Mouse (Mus musculus) liver, adult 2 months (tissue): Measurements from ENCODE around the gene Mfsd4b1. TPM values are rescaled to one million over a fixed set of nuclear protein-coding genes. Genes with fewer than 3 reads are reported as not detected.
A peak's percentile ranks its signal among the peaks of the same experiment; 100 is the strongest.

Experiments
- DNase-seq: peaks from one replicate; pipeline ENCODE4 v3.0.0-alpha.2; 2011; ENCODE audit warnings: low read depth, low spot score; ENCODE audit errors: extremely low read depth
- H3K27ac ChIP-seq: fragments of 200-500 bp; replicated peaks from 2 replicates; pipeline ENCODE4 v1.5.1; 2012; ENCODE audit warnings: low read depth, mild to moderate bottlenecking, control low read depth, inconsistent platforms, low read length; ENCODE audit not compliant: insufficient read depth
- H3K27me3 ChIP-seq: fragments of 200-500 bp; 2 replicates; pipeline ENCODE4 v1.6.1; 2012; ENCODE audit warnings: mild to moderate bottlenecking, moderate library complexity, low read length, inconsistent platforms; ENCODE audit not compliant: control insufficient read depth, insufficient read depth
- H3K36me3 ChIP-seq: fragments of 200-500 bp; 2 replicates; pipeline ENCODE4 v1.6.1; 2012; ENCODE audit warnings: low read length, inconsistent platforms; ENCODE audit not compliant: control insufficient read depth, insufficient read depth
- H3K4me1 ChIP-seq: fragments of 200-500 bp; 2 replicates; pipeline ENCODE4 v1.6.1; 2011; ENCODE audit warnings: low read length; ENCODE audit not compliant: control insufficient read depth, insufficient read depth
- H3K4me3 ChIP-seq: fragments of 200-500 bp; 2 replicates; pipeline ENCODE4 v1.5.1; 2011; ENCODE audit warnings: low read depth, mild to moderate bottlenecking, control low read depth, low read length, moderate library complexity; ENCODE audit not compliant: insufficient read depth
- H3K79me2 ChIP-seq: fragments of 200-500 bp; 2 replicates; pipeline ENCODE4 v1.6.1; 2012; ENCODE audit warnings: inconsistent platforms, mild to moderate bottlenecking, low read length, moderate library complexity; ENCODE audit not compliant: control insufficient read depth, insufficient read depth
- H3K9ac ChIP-seq: fragments of 200-500 bp; 2 replicates; pipeline ENCODE4 v1.6.1; 2012; ENCODE audit warnings: low read depth, mild to moderate bottlenecking, control low read depth, inconsistent platforms, low read length
- CTCF ChIP-seq: fragments of 200-500 bp; IDR thresholded peaks from 2 replicates; pipeline ENCODE4 v1.5.1; 2011; ENCODE audit warnings: low read depth, low read length, control low read depth
- POLR2A ChIP-seq: fragments of 200-500 bp; IDR thresholded peaks from 2 replicates; pipeline ENCODE4 v1.6.1; 2011; ENCODE audit warnings: low read length, control low read depth; ENCODE audit not compliant: insufficient read depth; ENCODE audit errors: extremely low read depth
- WGBS: fragments of 180-500 bp; shearing (Covaris S2); methylation state at CpG from one replicate; pipeline ENCODE4 v1.1.7; 2018; 5-methylcytosine and 5-hydroxymethylcytosine counted together
- polyA plus RNA-seq: library from polyadenylated mRNA; depleted of rRNA; stranded (reverse); fragments of >200 nt; gene quantifications from 2 replicates; pipeline ENCODE4 v1.2.3, GENCODE M21; 2012
- total RNA-seq: library from RNA; depleted of rRNA; stranded (reverse); fragments of >200 nt; gene quantifications from 2 replicates; pipeline ENCODE4 v1.2.3, GENCODE M21; 2014

Mfsd4b1 gene
- total and polyA plus RNA-seq, 2 experiments = 28.7 to 47.8 TPM

GRCm38 (mm10) chr10:39975771-39976170 is 49.3 kb downstream of the Mfsd4b1 start:
- no peaks in the 10 kb centered on the region for H3K79me2 ChIP-seq
- no peaks in the 10 kb centered on the region for H3K4me1 ChIP-seq
- WGBS = 61% methylated on average over 2 of the region's 2 CpGs
- DNase-seq = no peak
- H3K27me3 ChIP-seq = no peaks in the 10 kb centered on the region
- H3K27ac ChIP-seq = no peak overlapping the region
- H3K36me3 ChIP-seq = no peaks in the 10 kb centered on the region
- no peak overlapping the region for H3K9ac ChIP-seq
- no peak overlapping the region for H3K4me3 ChIP-seq
- TF ChIP-seq POLR2A (no peak), CTCF (no peak)

DNA sequence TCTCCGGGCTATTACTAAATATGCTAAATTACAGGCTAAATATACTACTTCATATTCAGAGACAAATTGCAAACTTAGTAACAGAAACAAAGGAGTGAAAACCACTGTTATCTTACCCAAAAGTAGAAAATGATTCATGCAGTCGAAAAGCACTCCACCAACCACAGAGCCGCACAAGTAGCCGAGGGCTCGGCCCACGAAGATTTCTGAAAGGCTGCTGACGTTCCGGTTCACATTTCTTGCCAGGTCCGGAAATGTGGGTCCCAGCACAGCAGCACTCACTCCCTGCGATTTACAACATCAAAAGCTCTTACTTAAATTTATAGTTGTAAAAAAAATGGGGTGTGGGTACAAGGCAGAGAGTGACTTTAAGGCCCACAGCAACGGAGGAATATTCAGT is 50.1 kb downstream of the Mfsd4b1 start:
- Histone ChIP-seq H3K27me3 (no peaks in the 10 kb centered on the region), H3K9ac (no peak overlapping the region), H3K27ac (no peak overlapping the region), H3K79me2 (no peaks in the 10 kb centered on the region), H3K4me1 (no peaks in the 10 kb centered on the region), H3K4me3 (no peak overlapping the region), H3K36me3 (no peaks in the 10 kb centered on the region)
- TF ChIP-seq CTCF = no peak
- TF ChIP-seq POLR2A = no peak
- no peak for DNase-seq
- WGBS = 73% methylated on average over 11 of the region's 11 CpGs

DNA sequence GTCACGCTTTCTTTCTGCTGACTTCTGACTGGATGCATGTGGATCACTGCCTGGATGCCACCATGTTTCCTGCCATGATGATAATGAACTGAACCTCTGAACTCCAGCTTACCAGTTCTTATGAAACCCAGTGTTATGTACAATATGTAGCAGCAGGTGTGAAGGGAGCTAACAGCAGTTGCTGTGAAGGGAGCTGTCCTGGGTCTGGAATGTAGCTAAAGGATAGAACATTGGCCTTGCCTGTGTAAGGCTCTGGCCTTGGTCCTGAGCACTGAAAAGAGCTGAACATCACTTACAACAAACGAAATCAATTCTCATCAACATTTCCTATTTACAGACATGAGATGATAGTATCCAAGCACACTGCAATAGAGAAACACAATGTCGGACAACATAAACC is 57.6 kb downstream of the Mfsd4b1 start:
- Histone ChIP-seq H3K36me3 (no peaks in the 10 kb centered on the region), H3K9ac (no peak overlapping the region), H3K4me3 (no peak overlapping the region), H3K27me3 (no peaks in the 10 kb centered on the region; the same call in 1 of the 2 replicates), H3K79me2 (no peaks in the 10 kb centered on the region), H3K27ac (no peak overlapping the region), H3K4me1 (no peaks in the 10 kb centered on the region)
- no peak for DNase-seq
- WGBS = 79% methylated on average over 3 of the region's 3 CpGs
- TF ChIP-seq CTCF = no peak
- TF ChIP-seq POLR2A = no peak

DNA sequence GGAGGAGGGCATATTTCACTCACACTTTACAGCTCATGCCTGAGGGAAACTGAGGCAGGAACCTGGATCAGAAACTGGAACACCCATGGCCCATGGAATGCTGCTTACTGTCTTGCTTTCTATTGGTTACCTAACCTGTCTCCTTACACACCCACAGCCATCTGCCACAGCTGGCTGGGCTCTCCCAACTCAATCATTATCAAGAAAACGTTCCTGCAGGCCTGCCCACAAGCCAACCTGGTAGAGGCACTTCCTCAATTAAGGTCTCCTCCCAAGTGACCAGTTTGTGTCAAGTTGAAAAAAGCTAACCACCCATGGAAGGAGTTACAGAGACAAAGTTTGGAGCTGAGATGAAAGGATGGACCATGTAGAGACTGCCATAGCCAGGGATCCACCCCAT is 63.2 kb downstream of the Mfsd4b1 start:
- Histone ChIP-seq H3K27ac (no peak overlapping the region), H3K79me2 (no peaks in the 10 kb centered on the region), H3K4me3 (no peak overlapping the region), H3K4me1 (peaks cover 17% of the 10 kb centered on the region), H3K27me3 (no peaks in the 10 kb centered on the region), H3K9ac (no peak overlapping the region), H3K36me3 (no peaks in the 10 kb centered on the region)
- WGBS = 71% methylated on average over 1 of the region's 1 CpGs
- no peak for DNase-seq
- TF ChIP-seq POLR2A = no peak

DNA sequence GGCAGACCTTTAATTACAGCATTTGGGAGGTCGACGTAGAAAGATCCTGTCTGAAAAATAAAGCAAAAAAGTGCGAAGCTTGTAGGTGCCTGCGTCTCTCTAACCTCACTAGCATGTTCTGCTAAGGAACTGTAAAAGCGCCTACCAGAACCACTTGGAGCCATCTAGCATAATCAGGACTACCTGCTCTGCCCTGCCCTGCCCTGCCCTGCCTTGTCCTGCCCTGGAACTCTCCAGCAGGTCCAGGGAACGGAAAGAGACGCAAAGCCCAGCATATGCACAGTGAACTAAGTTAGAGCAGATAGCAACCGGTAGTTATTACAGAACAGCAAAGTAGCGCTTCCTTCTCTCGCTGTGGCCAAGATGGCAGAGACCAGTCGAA is 64.6 kb downstream of the Mfsd4b1 start:
- Histone ChIP-seq H3K4me1 (peaks cover 21% of the 10 kb centered on the region), H3K27me3 (no peaks in the 10 kb centered on the region), H3K27ac (no peak overlapping the region), H3K36me3 (no peaks in the 10 kb centered on the region), H3K79me2 (no peaks in the 10 kb centered on the region), H3K9ac (no peak overlapping the region), H3K4me3 (no peak overlapping the region)
- 46% methylated on average over 11 of the region's 11 CpGs for WGBS
- TF ChIP-seq POLR2A (no peak), CTCF (no peak)
- no peak for DNase-seq

DNA sequence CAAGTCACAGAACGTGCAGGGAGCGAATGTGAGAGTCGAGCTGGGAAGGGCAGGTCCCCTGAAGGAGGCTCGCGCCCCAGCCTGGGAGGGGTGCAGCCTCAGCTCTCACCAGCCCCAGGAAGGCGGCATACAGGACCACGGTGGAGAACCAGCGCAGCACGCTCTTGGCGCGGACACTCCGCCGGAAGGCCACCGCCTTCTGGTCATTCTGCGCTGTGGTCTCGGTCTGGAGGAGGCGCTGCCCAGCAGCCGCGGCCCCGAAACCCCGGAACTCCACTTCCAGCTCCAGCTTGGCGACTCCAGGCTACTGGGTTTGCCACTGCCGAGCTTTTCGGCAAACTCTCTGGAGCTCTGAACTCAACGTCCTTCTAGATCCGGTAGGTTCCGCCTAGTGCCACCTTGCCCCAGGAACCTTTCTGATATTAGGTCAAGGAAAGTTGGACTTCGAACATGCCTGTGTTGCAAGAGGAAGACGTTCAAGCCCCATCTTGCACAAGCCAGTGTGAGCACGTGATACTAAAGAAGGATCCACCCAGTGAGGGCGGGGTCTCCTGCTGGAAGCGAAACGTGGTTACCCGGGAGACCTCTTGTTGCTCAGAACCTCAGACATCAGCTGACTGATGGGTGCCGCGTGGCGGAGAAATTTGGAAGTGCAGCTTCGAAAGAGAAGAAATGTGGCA is 65.2 kb downstream of the Mfsd4b1 start, which contains the start of gene Mfsd4b3:
Mfsd4b3 (minus strand) TSS at position 393 of the 680 bp plus-strand sequence.
- no peaks in the 10 kb centered on the region for H3K79me2 ChIP-seq
- no peaks in the 10 kb centered on the region for H3K27me3 ChIP-seq
- H3K4me1 ChIP-seq = peaks cover 21% of the 10 kb centered on the region
- H3K27ac ChIP-seq = peak within 1 kb of the TSS; percentile 86
- peak; percentile 100 for DNase-seq
- no peaks in the 10 kb centered on the region for H3K36me3 ChIP-seq
- TF ChIP-seq POLR2A (peak; percentile 40; the same call in 1 of the 2 replicates), CTCF (peak; percentile 85)
- H3K9ac ChIP-seq = peak within 1 kb of the TSS; percentile 88
- WGBS = under 1% methylated on average over 38 of the region's 38 CpGs
- H3K4me3 ChIP-seq = peak within 1 kb of the TSS; percentile 91
